Mouse (Mus musculus): ENCODE measurements around the gene Mapk13.
"Not testable (repeated sequence)": the region's sequence is repeated elsewhere in the genome, so short reads cannot be mapped to it uniquely, and the experiment has no call there.

Gene Mapk13

DNA sequence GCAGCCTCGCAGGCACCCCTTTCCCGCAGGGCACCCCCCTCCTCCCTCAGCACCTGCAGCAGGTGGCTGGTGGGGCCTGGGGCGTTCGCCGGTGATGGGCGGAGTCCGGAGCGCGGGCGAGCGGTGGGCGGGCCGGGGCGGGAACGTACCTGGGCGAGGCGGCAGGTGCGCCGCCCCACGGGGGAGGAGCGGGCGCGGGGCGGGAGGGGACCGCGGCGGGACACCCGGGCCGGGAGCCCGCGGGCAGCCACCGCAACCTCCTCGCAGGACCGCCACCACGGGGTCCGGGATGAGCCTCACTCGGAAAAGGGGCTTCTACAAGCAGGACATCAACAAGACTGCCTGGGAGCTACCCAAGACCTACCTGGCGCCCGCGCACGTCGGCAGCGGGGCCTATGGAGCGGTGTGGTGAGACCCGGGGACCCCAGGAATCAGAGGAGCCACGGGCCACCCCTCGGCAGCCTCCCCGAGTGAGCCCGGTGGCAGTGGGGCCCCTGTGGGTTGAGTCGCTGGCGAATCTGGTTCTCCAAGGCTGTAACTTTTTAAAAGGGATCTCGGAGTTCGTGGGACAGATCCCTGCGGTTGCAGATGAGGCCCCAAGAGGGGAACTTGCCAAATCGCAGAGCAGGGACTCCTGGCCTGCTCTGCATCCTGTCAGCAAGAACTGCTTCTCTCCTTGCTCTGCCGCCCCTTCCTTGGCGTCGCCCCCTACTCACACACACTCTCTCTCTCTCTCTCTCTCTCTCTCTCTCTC, at the start of gene Mapk13:
Mapk13 (plus strand) TSS at position 177 of the 754 bp plus-strand sequence.
- DNase-seq: no peak

DNA sequence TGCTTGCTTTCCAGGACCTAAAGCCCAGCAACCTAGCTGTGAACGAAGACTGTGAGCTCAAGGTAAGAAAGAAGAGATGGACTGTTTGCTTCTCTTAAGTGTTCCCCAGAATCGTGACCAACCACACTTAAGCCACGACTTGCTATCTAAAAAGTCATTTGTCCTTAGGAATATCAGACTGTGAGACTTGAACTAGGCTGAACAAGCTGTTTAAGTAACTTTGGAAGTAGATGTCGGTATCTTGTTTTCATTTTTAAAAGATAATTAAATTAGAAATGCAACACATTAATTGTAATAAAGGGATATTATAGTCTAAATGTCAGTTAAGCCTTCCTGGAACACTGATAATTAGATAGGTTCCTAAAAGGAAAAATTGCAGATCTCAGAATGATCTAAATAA, 43.3 kb upstream of the Mapk13 start, which contains the start of gene AC170998.1:
AC170998.1 (plus strand) TSS at position 301 of the 400 bp plus-strand sequence.
- DNase-seq: no peak

DNA sequence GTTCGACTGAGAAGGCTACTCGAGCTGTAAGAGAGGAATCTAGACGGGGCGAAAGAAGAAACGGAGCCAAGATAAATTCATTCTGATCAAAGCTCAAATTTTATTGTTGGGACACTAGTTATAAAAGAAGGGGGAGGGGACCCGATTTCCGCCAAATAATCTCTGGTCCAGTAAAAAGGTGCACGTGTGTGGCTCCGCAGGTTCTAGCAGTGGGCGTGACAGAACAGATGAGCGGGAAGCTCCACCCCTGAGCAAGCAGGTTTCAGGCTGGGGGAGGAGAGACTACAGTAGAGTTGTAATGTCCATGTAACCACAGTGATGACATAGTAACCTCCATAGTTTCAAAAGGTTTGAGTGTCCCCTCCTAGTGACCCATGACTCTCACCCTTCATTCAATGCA, 41.6 kb upstream of the Mapk13 start:
- not testable (repeated sequence) for DNase-seq

DNA sequence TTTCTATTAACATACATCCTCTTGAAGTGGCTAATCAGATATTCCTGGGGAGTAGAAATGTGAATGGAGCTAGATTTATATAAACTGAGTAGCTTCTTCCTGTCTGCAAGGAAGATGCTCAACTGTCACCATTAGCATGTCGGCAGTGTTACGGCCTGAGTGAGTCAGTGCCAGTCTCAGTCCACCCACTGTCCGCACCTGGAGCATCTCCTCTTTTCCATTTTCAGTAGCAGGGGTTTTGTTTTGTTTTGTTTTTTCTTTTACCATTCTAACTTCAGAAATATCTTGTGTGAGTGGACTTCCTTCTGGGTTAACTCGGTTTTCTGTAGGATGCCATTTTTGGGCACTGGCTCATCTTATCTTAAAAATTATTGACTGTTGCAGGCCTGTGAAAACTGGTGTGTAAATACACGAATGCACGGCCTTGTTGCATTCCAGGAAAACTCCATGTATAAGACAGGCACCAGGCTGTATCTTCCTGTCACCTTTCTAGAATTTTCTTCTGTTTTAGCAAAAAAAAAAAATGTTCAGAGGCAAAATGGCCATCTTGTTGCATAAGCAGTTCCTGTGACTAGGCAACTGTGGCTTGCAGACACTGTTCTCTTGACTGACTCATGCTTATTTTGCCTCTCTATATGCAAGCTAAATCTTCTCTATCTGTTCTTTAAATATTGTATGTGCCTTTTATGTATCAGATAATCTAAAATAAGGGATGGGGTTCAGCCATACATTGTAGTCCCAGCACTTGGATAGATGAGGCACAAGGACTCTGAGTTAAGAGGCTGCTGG, 33.6 kb upstream of the Mapk13 start:
- no peak for DNase-seq

DNA sequence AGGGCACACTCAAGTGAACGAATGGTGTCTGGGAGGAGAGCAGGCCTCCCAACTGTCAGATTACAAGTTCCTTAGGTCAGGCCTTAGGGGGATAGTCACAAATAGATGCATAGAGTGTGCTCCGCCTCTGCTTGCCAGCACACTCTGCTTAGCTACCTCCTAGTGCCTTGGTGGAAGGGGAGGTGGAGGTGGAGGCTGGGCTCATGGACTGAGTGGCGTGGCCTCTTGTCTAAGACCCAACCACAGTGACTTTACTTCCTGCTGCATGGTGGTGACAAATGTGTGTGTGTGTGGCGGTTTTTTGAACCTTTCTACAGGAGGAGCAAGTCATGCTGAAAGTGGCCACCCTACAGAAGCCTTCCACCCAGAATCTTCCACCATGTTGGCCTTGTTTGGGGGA, 32.6 kb upstream of the Mapk13 start:
- no peak for DNase-seq

DNA sequence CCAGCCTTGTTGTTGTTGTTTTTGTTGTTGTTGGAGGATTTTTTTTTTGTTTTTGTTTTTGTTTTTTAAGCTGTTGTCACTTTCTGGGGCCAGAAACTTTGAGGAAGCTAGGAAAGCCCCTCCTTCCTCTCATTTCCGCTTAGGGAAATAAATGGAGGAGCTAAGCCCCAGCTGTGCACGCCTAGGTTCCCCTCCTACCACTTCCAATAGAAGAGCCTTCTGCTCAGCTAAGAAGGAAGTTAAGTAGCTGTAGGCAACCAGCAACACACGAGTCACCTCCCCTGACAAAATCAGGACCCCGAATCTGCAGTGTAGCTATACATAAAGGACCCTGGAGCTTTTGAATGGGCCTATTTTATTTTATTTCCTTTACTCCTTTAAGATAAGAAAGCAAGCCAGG, 31.1 kb upstream of the Mapk13 start:
- no peak for DNase-seq

DNA sequence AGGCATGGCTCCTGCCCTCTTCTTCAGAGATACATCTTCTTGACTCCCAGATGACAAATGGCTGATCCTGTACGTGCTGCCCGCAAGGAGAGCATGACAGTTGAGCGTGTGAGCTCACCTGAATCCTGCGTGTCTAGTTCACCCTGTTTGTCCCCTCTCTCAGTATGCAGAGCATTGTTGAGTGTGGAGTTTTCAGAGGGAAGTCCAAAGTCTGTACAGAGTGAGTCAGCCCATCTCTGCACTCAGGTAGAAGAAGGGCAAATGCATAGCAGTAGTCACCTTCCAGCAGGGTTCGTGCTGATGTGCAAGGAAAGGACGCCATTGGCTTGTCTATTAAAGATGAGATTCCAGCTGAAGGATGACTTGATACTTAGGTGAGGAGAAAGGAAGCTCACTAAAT, 29.9 kb upstream of the Mapk13 start:
- DNase-seq: no peak

DNA sequence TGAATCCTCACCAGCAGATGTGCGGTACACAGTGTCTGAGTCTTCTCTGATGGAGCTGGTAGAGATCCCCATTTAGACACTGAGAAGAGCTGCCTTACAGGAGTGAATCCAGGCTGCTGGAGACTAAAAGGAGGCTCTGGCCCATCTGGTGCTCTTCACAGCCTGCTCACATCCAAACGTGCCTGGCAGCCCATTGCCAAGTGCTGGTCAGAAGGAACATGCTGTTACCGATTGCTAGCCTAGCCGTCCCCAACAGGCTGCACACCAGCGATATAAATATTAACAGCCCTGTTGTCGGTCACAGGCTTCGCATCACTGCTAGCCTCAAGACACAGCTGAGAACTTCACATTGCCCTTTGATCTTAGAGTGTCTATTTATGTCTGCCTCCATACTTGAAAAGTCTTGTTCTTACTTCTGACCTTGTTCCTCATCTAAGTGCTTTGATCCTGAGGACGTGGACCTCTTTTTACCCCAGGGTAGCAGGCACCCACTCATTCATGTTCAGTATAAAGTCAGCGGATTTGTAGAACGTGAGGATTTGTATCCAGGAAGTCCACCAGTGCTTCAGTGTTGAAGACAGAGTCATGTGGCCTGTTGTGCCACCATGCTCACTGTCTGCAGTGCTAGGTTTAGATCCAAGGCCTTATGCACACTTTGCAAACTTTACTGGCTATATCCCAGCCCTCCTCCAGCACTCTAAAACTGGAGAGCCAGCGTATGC, 25.8 kb upstream of the Mapk13 start:
- DNase-seq: peak; percentile 53 to 57

DNA sequence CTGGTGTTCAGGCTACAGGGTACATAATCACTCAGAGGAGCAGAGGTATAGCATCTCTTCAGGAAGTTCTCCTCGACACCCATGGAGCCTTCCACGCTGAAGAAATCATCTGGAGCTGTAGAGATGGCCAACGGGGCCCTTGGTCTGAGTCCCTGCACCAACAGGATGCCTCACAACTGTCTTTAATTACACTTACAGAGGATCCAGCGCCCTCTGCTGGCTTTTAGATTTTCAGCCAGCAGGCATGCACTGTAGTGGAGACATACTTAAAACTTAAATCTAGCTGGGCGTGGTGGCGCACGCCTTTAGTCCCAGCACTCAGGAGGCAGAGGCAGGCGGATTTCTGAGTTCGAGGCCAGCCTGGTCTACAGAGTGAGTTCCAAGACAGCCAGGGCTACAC, 25.2 kb upstream of the Mapk13 start:
- DNase-seq: no peak

DNA sequence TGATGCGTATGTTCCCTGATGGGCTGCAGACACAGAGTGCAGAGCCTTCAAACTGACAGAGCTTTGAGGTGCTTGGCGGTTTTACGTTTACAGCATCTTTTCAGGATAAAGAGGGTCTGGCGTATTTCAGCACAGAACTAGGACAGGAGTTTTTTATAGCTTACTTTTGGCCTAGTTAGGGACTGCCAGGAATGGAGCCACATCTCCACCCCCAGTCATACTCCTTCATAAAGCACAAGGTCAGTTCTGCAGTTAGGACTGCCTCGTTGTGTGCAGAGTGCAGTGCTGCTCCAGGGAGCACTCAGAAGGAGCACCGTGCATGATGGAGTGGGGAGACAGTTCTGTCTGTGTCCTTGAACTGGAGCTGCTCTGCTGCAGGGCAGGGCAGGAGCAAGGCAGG, 23.3 kb upstream of the Mapk13 start:
- no peak for DNase-seq

DNA sequence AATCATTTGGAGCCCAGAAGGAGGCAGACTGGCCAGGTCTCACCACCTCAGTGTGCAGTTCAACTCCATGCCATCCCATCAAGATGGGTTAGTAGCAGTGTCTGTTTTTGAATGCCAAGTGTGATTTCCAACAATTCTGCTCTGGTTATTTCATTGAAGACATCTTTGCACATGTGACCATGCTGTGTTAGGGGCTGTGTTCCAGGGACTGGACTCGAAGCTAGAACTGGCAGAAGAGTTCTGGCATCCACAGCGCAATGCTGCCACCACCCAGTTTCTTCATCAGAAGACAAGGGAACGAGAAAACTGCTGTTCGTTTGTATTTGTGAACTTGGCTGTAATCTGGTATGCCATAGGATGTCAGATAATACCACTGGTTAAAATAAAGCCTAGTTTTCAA, 21.1 kb upstream of the Mapk13 start:
- DNase-seq: peak; percentile 74 to 76

DNA sequence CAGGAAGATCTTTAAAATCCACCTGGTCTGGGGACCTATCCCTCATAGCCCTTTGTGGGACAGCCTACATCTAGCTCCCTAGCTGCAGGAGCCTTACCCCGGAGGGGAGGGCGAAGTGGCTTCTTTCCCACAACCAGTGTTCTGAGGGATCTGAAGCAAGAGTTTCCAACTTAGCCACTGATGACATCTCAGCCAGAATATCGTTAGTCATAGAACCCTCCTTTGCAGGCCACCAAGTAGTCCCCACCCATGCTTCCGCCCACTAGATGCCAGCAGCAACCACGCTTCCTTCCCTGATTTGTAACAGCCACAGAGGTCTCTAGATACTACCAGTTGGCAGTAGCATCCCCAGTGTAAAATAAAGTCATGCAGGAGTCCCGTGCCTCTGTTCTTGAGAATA, 18.5 kb upstream of the Mapk13 start:
- no peak for DNase-seq

DNA sequence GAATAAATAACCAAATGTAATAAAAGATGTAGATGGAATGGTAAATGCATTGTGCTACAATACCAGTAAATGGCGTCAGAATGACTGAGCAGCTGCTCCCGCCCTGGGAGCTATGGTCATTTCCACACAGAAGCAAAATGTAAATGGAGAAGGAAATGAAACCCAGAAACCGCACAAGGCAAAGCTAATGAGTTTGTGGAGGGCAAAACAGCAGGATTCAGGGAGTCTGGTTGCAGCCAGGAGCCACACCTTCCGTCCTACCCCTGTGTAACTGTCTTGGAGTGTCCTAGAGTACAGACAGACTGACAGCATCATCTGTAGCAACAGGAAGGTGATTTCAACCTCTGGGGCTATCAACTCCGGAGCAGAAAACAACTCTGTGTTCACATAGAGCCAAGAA, 12.7 kb upstream of the Mapk13 start:
- DNase-seq: no peak

DNA sequence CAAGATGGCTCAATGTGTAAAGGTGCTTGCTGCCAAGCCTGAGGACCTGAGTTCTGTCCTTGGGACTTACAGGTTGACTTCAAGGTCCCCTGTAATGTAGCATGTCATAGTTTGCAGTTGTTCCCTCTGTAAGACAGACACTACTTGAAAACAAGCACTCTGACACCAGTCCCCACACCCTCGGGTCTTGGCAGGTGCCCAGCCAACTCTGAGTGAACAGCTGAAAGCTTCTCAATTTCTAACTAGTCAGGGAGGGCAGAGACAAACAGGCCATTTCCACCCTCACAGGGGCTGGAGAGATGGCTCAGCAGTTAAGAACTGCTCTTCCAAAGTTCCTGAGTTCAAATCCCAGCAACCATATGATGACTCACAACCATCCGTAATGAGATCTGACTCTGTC, 11.6 kb upstream of the Mapk13 start:
- peak in 1 of 2 experiments; percentile 49 for DNase-seq

DNA sequence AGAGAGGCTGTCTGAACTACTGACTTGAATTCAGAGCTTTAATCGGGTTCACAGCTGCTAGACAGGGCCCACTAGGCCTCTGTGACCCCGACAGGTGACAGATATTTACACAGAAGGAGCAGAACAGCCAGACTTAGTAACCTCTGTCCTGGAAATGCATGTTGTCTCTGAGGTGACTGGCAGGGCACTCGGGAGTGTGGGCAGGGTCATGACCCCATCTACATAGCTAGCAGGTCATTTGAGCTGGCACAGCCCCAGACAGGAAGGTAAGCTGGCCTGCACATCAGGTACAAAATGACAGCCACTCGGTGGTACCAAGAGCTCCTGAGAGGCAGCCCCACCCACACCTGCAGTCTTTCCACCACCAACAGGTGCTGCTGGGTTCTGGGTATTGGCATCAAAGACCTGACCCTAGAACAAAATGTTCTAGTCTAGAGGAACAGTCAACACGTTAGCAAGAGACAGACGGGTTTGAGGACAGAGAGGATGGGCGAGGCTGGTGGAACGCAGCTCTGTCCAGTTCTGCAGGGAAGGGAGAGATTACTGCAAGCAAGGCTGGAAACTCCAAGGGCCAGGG, 8.3 kb upstream of the Mapk13 start:
- DNase-seq: no peak

DNA sequence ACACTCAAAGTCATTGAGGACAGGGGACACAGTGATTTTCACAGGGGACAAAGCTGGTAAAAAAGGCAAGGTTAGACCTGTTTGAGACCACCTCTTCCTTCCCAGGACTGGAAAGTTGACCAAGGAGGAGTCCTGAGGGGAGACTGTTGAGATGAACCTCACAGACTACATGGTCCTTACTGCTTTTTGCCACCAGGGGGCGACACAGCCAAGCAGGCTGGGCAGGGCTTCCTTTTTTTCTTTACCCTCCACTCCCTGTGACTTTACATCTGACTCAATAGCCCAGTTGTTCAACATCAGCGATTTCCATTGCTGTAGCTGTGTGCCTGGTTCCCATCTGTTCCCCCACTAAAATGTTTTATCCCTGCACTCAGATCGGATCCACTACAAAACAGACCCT, 7.2 kb upstream of the Mapk13 start:
- peak; percentile 89 to 90 for DNase-seq

DNA sequence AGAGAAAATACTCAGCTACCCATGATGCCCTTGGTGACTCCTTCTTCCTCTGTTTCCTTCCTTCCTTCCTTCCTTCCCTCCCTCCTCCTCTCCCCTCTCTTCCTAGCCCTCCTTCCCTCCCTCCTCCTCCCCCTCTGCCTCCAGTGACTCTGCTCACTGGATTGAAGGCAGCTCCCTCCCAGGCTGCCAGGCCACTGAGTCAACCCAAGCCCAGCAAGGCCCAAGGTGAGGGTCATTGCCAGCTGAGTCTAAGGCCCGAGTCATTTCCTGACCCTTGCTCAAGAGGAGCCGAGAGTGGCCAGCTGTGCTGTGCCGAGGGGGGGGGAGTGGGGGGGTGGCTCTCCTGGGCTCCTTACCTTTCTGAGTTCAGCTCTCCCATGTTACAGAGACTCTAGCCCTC, 2.9 kb upstream of the Mapk13 start:
- no peak for DNase-seq

DNA sequence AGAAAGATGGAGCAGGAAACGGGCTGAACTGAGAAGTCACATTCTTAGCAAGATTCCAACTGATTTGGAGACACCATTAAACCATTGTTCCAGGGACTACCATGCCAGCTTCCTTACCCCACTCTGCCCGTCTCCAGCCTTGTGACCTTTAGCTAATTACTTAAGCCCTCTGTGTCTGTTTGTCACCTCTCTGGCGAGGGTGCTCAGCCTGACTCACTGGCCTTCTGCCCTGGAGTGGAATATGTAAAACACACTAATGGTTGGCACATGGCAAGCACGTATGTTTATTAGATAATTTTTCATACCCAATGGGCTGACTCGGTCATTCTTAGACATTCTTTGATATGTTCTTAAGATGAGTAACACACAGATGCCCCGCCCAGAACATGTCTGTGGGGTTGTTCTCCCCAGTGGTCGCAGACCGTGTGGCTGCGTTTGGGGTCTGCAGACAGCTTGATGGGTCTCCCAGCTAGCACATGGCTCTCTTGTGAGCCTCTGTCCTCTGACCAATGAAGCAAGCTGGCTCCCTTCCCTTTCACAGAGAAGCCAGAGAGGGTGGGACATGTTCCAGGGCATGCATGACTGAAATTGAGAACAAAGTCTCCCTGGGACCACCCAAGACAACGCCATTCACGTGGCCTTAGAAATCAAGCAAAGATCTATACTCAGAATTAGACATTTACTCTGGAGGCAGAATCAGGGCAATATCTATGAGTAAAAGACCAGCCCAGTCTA, 2.1 kb upstream of the Mapk13 start:
- peak; percentile 66 to 68 for DNase-seq

DNA sequence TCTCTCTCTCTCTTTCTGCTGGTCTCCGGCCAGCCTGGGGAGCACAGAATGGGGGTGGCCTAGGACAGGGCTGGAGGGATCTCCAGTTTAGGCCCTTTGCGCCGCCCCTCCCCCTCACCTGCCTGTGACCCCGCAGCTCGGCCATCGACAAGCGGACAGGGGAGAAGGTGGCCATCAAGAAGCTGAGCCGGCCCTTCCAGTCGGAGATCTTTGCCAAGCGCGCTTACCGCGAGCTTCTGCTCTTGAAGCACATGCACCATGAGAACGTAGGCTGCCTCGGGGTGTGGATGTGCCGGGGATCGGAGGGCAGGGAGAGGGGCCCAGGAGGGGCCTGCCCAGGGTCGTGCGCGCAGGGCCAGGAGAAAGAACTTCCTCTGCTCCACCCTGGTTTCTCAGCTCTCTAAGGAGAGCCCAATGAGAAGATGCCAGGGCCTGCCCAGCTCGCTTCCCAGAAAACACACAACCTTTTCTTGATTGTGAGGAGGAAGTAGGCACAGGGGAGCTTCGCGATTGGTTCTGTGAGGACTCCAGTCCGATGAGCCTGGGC, 851 bp downstream of the Mapk13 start:
- peak; percentile 62 to 69 for DNase-seq

DNA sequence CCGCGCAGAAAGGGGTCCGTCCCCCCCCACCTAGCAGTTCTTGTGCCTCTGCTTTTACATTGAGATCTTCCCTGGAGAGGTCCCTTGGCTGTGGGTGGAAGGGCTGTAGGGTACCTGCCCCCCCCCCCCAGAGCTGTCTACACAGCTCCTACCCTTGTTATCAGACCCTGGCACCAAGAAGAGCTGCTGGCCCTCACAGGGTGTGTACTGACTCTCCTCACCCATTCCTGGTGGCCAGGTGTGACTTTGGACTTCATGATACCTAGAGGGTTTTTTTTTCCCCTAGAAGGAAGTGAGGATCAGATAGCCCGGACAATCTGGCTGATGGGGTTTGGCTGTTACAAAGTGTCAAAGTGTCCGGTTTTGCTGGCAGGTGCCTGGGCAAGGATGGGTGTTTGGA, 2.2 kb downstream of the Mapk13 start:
- DNase-seq: no peak

DNA sequence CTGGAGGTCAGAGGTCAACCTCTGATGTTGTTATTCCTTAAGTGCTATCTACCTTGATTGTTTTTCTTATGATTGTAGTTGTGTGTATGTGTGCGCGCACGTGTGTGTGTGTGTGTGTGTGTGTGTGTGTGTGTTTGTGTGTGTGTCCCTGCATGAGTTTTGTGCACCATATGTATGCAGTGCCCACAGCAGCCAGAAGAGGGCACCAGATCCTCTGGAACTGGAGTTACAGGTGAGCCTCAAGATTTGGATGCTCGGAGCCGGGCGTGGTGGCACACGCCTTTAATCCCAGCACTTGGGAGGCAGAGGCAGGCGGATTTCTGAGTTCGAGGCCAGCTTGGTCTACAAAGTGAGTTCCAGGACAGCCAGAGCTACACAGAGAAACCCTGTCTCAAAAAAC, 5.2 kb downstream of the Mapk13 start:
- DNase-seq: peak in 1 of 2 experiments; percentile 63

DNA sequence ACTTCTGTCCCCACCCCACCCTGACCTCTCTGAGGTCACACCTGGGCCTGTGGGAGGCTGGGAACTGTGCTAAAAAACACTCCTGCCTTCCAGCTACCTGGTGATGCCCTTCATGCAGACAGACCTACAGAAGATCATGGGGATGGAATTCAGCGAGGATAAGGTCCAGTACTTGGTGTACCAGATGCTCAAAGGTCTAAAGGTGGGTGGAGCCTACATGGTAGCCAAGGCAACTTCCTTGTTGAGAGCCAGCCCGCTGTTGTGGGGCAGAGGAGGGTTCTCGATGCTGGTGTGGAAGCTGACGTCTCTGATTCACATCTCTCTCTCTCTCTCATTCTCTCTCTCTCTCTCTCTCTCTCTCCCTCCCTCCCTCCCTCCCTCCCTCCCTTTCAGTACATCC, 6.1 kb downstream of the Mapk13 start:
- DNase-seq: no peak

Data from cerebellum, postnatal 10 days (tissue).